Mouse (Mus musculus) heart, adult 2 months (tissue): ENCODE data around the gene A630001G21Rik.

ENCODE experiments used
- CTCF ChIP-seq: fragments of 200-600 bp; IDR thresholded peaks from 2 replicates; pipeline ENCODE4 v1.8.1; 2022; ENCODE audit warnings: antibody characterized with exemption, mild to moderate bottlenecking, moderate library complexity
- EP300 ChIP-seq: fragments of 200-500 bp; IDR thresholded peaks from 2 replicates; pipeline ENCODE4 v1.6.1; 2011; ENCODE audit warnings: low read depth, low read length, control low read depth; ENCODE audit not compliant: insufficient read depth
- POLR2A ChIP-seq: fragments of 200-500 bp; IDR thresholded peaks from 2 replicates; pipeline ENCODE4 v1.6.1; 2011; ENCODE audit warnings: mild to moderate bottlenecking, low read depth, low read length, control low read depth; ENCODE audit not compliant: insufficient read depth

DNA sequence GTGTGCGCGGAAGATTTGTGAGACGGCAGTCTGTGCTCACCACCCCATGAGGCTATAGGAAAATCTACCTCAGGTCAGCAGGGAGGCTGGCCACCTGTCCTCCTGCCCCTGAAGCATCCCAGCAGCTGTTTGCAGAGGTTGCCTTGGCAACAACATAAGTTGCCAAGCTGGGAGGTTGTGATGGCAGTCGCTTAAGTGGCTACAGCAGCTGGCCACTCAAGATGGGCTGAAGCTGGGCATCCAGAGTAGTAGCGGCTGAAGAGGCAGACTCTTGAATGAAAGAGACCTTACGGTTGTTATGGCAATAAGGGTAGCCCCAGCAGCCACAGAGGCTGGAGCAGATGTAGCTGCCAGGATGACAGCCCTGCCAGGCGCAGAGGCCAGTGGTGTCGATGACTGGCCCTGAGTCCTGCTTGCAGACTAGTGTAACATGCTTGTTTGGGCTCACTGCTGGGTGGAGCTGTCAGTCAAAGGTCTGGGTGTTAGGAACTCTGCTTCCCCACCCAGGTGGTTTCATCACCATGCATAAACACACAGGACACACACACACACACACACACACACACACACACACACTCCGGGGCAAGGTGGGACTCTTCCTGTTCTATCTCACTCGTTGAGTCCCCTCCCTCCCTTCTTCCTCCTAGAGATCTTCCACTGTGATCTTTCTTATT is 58.1 kb downstream of the A630001G21Rik start:
- TF ChIP-seq CTCF (no peak), POLR2A (no peak), EP300 (no peak)
